Mouse (Mus musculus) megakaryocyte-erythroid progenitor cell, adult 5-6 weeks (primary cell): ENCODE results near the gene Cd164l2. TPM values are rescaled to one million over a fixed set of nuclear protein-coding genes. Genes with fewer than 3 reads are reported as not detected.

Experiments used
- ATAC-seq: replicated peaks from 2 replicates; pipeline ENCODE4 v1.8.0; 2016; ENCODE audit warnings: mild to moderate bottlenecking, inconsistent platforms; ENCODE audit not compliant: severe bottlenecking, poor library complexity, low FRiP score, low TSS enrichment
- total RNA-seq, 2 experiments: library from RNA; stranded (forward) in 1 of 2; stranded (reverse) in 1 of 2; fragments of 200-1000, 215-1000 nt in 1 of 2; fragments of >200 nt in 1 of 2; fragmentation: Nextera tagmentation in 1 of 2; gene quantifications; 2 replicates each; pipeline ENCODE4 v1.2.3; 2014 to 2017

Cd164l2 gene
- total RNA-seq, 2 experiments from 2014 or later, result not detected

DNA sequence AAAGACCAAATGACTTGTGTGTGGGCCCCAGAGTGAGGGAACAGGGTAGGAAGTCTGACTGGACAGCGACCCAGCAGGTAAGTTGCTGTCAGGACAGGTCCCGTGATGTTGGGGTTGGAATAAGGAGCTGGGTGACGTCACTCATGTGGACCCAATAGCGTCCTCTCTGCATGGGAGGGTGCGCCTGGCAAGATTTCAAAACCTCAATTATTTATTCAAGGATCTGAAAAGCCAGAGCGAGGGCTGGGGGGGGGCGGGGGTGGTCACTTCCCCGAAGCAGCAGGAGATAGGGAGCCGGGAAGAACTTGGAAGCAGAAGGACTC is 1.3 kb downstream of the Cd164l2 start:
- no peak for ATAC-seq

GRCm38 (mm10) chr4:133213661-133214060 is 1.7 kb downstream of the Cd164l2 start:
- ATAC-seq, result no peak

DNA sequence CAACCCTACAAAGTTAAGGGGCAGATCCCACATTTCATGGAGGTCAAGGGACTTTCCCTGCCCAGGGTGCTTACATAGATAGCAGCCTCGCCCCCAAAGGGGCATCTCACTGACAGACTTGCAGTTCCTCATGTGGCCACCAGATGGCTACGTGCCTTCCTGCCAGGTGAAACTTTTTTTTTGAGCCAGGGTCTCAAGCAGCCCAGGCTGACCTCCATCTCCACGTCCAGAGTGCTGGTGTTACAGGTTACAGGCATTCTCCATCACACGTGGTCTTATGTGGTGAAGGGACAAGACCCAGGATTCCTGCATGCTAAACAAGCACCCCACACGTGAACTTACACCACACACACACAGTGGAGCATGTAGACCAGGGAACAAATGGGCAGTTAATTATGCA is 5.7 kb downstream of the Cd164l2 start:
- no peak; the same call in 1 of the 2 replicates for ATAC-seq

GRCm38 (mm10) chr4:133218745-133219144 is 6.8 kb downstream of the Cd164l2 start:
- ATAC-seq, result no peak

- ATAC-seq, result no peak
Observed at GRCm38 (mm10) chr4:133220656-133221055, 8.7 kb downstream of the Cd164l2 start.

- ATAC-seq, result no peak
Observed at GRCm38 (mm10) chr4:133221701-133222100, 9.8 kb downstream of the Cd164l2 start.

- no peak for ATAC-seq
Observed at GRCm38 (mm10) chr4:133223875-133224274, 11.9 kb downstream of the Cd164l2 start.

GRCm38 (mm10) chr4:133226073-133226472 is 14.1 kb downstream of the Cd164l2 start:
- ATAC-seq, result no peak

- ATAC-seq, result no peak
Observed at GRCm38 (mm10) chr4:133227636-133228035, 15.7 kb downstream of the Cd164l2 start.

- ATAC-seq, result no peak
Observed at GRCm38 (mm10) chr4:133229582-133229981, 17.7 kb downstream of the Cd164l2 start.

DNA sequence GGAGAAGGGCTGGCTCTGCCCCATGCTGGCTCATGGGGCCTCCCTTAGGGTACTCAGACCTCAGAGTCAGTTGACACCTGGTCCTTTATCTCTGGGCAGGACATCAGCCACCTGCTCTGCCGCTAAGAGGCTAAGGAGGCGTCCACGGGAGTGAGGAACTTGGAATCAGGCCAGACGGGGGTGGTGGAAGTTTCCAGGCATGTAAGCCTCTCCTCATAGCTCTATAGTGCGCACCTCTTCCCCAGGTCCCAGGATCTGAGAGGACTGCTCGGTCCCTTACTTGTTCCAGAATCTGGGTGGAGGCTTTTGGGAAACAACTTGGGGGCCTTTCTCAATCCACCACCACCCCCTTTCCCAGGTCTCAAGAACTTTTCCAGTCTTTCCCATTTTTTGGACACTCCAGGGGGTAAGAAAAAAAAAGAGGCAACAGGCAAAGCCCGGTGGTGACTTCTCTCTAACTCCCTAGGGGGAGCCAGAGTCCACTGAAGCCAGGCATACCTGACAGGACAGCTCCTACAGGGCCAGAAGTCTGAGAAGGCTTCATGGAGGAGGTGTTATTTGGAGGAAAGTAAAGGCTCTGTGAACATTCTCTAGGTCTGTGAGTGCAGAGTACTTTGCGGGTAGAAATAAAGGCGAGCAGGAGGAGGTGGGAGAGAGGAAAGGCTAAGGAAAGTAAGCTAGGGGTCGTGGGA is 21.5 kb downstream of the Cd164l2 start:
- ATAC-seq, result peak; percentile 57

DNA sequence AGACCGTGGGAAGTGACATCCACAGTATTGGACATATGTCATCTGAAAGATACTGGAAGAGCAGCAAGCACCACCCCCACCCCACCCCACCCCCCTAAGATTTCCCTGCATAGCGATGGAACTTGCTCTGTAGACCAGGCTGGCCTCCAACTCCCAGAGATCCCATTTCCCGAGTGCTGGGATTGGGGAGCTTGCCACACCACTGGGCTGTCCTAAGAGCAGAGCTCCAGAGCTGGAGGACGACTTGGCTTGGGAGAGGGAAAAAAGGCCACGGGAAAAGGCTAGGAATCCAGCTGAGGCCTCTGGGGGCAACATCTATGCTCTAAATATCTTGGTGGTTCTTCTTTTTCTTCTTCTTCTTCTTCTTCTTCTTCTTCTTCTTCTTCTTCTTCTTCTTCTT is 22.8 kb downstream of the Cd164l2 start:
- ATAC-seq, result no peak

DNA sequence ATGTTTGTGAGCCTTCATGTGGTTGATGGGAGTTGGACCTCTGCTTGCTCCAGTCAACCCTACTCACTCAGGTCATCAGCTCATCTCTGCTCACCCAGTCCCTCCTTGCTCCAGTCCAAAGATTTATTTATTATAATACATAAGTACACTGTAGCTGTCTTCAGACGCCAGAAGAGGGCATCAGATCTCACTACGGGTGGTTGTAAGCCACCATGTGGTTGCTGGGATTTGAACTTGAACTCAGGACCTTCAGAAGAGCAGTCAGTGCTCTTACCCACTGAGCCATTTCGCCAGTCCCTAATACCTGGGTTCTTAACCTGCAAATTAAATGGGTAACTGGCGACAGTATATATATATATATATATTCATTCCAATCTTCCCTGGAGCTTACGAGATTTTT is 23.5 kb downstream of the Cd164l2 start:
- no peak for ATAC-seq

GRCm38 (mm10) chr4:133237911-133238310 is 26.0 kb downstream of the Cd164l2 start:
- peak; percentile 25 for ATAC-seq

DNA sequence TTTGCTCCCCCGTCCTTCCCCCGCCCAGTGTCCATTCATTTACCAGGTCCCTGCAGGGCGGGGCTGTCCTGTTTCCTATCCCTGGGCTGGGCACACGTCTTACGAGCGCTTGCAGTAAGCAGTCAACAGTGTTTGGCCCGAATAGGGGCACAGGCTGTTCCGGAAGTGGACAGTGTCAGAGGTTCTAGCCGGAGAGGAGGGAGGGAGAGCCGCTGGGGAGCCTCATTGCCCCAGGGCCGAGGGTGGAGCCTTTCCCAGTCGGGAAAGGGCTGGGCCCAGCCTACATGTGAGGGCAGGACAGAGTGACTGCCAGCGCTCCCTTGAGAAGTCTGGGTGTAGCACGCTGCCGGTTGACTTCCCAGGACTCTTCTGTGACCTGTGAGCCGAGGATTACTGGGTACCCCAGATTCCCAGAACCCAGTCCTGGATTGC is 28.6 kb downstream of the Cd164l2 start, which contains the start of gene Map3k6:
Gene Map3k6, plus strand, starts transcription at position 329 of the 432 bp plus-strand sequence.
- peak; percentile 32 for ATAC-seq

GRCm38 (mm10) chr4:133240934-133241908 is 29.3 kb downstream of the Cd164l2 start:
- ATAC-seq, result peak; percentile 81

DNA sequence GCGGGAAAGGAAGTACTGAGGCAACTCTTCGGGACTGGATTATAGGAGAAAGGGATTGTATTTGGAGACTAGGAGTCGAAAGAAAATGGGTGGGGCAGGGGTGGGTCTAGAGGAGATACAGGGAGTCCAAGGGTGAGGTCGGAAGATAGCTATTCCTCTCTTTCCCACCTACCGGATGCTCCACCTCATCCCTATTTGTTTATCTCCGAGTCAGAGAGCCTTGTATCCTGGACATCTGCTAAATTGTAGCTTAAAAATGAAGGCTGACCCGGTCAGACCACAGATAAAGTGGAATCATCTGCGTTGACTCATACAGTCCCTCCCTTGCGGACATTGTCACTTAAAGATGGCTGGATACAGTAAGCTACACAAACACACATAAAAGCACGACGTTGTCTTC is 30.0 kb downstream of the Cd164l2 start:
- ATAC-seq, result no peak

DNA sequence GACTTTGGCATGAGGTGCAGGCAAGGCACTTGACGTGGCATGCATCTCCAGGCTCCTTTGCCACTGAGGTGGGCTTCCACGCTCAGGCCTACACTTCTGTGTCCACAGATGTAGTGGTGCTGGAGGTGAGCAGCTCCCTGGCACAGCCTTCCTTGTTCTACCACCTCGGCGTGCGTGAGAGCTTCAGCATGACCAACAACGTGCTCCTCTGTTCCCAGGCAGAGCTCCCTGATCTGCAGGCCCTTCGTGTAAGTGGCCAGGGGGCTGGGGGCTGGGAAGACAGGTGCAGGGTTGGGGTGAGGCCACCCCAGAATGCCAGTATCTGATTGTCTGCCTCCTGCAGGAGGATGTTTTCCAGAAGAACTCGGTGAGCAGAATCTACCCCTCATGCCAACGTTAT is 30.8 kb downstream of the Cd164l2 start:
- no peak for ATAC-seq

DNA sequence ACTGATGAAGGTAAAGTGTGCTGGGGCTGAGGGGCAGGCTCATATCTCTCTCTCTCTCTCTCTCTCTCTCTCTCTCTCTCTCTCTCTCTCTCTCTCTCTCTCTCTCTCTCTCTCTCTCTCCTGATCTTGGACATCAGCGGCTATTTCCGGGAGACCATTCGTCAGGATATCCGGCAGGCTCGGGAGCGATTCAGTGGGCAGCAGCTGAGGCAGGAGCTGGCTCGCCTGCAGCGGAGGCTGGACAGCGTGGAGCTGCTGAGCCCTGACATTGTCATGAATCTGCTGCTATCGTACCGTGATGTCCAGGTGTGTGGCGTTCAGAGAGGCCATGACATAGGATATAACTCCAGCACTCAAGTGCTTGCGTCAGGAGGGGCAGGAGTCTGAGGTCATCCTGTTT is 31.6 kb downstream of the Cd164l2 start:
- no peak for ATAC-seq

DNA sequence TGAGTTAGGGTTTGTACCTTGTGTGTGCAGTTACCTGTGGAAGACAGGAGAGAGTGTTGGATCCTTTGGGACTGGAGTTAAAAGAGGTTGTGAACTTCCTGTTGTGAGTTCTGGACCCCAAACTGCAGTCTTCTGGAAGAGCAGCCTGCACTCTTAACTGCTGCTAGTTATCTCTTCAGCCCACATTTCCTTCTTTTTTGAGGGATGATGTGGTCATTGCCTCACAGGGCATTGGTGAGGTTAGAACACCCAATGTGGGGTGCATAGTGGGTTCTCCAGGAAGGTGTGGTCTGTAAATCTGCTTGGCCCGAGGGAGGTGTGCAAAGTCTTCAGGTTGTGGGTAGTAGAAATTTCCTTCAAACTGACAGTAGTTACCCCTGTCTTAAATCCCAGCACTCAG is 32.4 kb downstream of the Cd164l2 start:
- no peak for ATAC-seq

DNA sequence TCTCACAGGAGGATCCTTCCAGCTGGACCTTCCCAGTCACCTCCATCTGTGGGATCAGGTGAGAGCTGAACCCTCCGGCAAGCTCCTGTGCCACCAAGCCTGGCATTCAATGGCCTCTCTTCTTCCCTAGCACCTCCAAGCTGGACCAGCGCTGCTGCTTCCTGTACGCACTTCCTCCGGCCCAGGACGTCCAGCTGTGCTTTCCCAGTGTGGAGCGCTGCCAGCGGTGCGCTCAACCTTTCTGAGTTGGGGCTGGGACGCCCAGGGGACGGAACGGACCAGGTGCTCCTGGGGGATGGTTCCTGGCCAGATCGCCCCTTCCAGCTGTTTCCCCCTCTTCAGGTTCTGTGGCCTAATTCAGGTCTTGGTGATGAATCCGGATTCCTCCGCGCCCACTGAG is 35.1 kb downstream of the Cd164l2 start:
- no peak for ATAC-seq
